Mouse (Mus musculus) macrophage (primary cell): ENCODE data around the gene Prpf8. TPM values are rescaled to one million over a fixed set of nuclear protein-coding genes. Genes with fewer than 3 reads are reported as not detected.

Experiments used
- H3K27ac ChIP-seq: fragments of 350-480 bp; formaldehyde crosslinking; 2 replicates; pipeline ENCODE4 v1.9.0; 2021
- H3K36me3 ChIP-seq: fragments of 350-480 bp; formaldehyde crosslinking; 2 replicates; pipeline ENCODE4 v1.9.0; 2021; ENCODE audit errors: inconsistent target
- H3K4me3 ChIP-seq: fragments of 350-480 bp; formaldehyde crosslinking; 2 replicates; pipeline ENCODE4 v1.9.0; 2021; ENCODE audit errors: inconsistent target
- H3K79me2 ChIP-seq: fragments of 350-480 bp; formaldehyde crosslinking; 2 replicates; pipeline ENCODE4 v1.9.0; 2021; ENCODE audit errors: inconsistent target
- WGBS: methylation state at CpG from one replicate; pipeline ENCODE4 v1.1.7; 2026; ENCODE audit warnings: inconsistent platforms; ENCODE audit not compliant: missing documents; 5-methylcytosine and 5-hydroxymethylcytosine counted together
- polyA plus RNA-seq: library from polyadenylated mRNA; stranded (reverse); fragments of 250-400 nt; gene quantifications from 3 replicates; pipeline ENCODE4 v1.2.4, GENCODE M21; 2018; ENCODE audit warnings: inconsistent platforms
- total RNA-seq, 78 experiments: library from RNA; depleted of rRNA; stranded (reverse); fragments of 250-400 nt; gene quantifications; 1 replicate in 9 of 78; 2 replicates in 24 of 78; 3 replicates in 43 of 78; 4 replicates in 2 of 78; pipeline ENCODE4 v1.2.4; 2018; ENCODE audit warnings: inconsistent platforms in 56 of 78

Gene Prpf8
- total RNA-seq (2018; cell fraction: chromatin; rRNA removed), result 10 to 100 TPM; 28.3 to 79.8 (median 59.2) TPM
- 10 to 100 TPM; 46.5 to 98.0 (median 75.5) TPM for total RNA-seq (2018; cell fraction: cytosol; rRNA removed)
- 100 to 1,000 TPM in 4 of 26 experiments, 10 to 100 TPM in 22; 41.5 to 126 (median 76.1) TPM for total RNA-seq (2018; cell fraction: nucleus; rRNA removed)
- 72.5 to 92.1 TPM (median 86.0 TPM) in 3 replicates for polyA plus RNA-seq

GRCm38 (mm10) chr11:75486601-75487285, at the start of gene Prpf8:
Prpf8 (plus strand) TSS chr11:75486816.
- Histone ChIP-seq H3K79me2 (peaks cover 34% of the 10 kb centered on the region), H3K36me3 (peaks cover 31% of the 10 kb centered on the region), H3K4me3 (peak within 1 kb of the TSS; percentile 96), H3K27ac (peak within 1 kb of the TSS; percentile 73)
- under 1% methylated on average over 44 of the region's 52 CpGs for WGBS

GRCm38 (mm10) chr11:75438194-75438593, 48.4 kb upstream of the Prpf8 start:
- WGBS, result 72% methylated on average over 13 of the region's 13 CpGs
- Histone ChIP-seq H3K4me3 (no peak overlapping the region), H3K79me2 (no peaks in the 10 kb centered on the region), H3K27ac (no peak overlapping the region), H3K36me3 (peaks cover 30% of the 10 kb centered on the region)

- Histone ChIP-seq H3K4me3 (no peak overlapping the region), H3K36me3 (peaks cover 36% of the 10 kb centered on the region), H3K27ac (no peak overlapping the region), H3K79me2 (no peaks in the 10 kb centered on the region; the same call in 1 of the 2 replicates)
- WGBS, result 96% methylated on average over 3 of the region's 3 CpGs
These were observed 47.8 kb upstream of the Prpf8 start for GRCm38 (mm10) chr11:75438804-75439203.

GRCm38 (mm10) chr11:75439363-75439762, 47.3 kb upstream of the Prpf8 start, which contains the start of gene Serpinf2:
Serpinf2 (minus strand) TSS chr11:75439591.
- H3K79me2 ChIP-seq, result no peaks in the 10 kb centered on the region; the same call in 1 of the 2 replicates
- peaks cover 42% of the 10 kb centered on the region for H3K36me3 ChIP-seq
- WGBS, result 92% methylated on average over 6 of the region's 6 CpGs
- no peak within 1 kb of the TSS for H3K27ac ChIP-seq
- no peak within 1 kb of the TSS for H3K4me3 ChIP-seq

GRCm38 (mm10) chr11:75439951-75440350, 46.7 kb upstream of the Prpf8 start:
- H3K79me2 ChIP-seq, result no peaks in the 10 kb centered on the region; the same call in 1 of the 2 replicates
- no peak overlapping the region for H3K27ac ChIP-seq
- H3K4me3 ChIP-seq, result no peak overlapping the region
- 100% methylated on average over 3 of the region's 3 CpGs for WGBS
- peaks cover 48% of the 10 kb centered on the region for H3K36me3 ChIP-seq

- 75% methylated on average over 7 of the region's 7 CpGs for WGBS
- H3K79me2 ChIP-seq, result peaks cover 7% of the 10 kb centered on the region; the same call in 1 of the 2 replicates
- H3K36me3 ChIP-seq, result peaks cover 58% of the 10 kb centered on the region
- no peak overlapping the region for H3K4me3 ChIP-seq
- no peak overlapping the region for H3K27ac ChIP-seq
These were observed 45.6 kb upstream of the Prpf8 start for GRCm38 (mm10) chr11:75441034-75441433.

GRCm38 (mm10) chr11:75441601-75442000, 45.0 kb upstream of the Prpf8 start:
- Histone ChIP-seq H3K79me2 (peaks cover 13% of the 10 kb centered on the region; the same call in 1 of the 2 replicates), H3K36me3 (peaks cover 64% of the 10 kb centered on the region), H3K4me3 (no peak overlapping the region), H3K27ac (no peak overlapping the region)
- 96% methylated on average over 16 of the region's 16 CpGs for WGBS

- Histone ChIP-seq H3K4me3 (no peak overlapping the region), H3K79me2 (peaks cover 25% of the 10 kb centered on the region), H3K36me3 (peaks cover 85% of the 10 kb centered on the region), H3K27ac (no peak overlapping the region)
- WGBS, result 93% methylated on average over 8 of the region's 8 CpGs
These were observed 42.9 kb upstream of the Prpf8 start for GRCm38 (mm10) chr11:75443711-75444110.

- Histone ChIP-seq H3K36me3 (peaks cover 86% of the 10 kb centered on the region), H3K27ac (no peak overlapping the region), H3K79me2 (peaks cover 73% of the 10 kb centered on the region), H3K4me3 (no peak overlapping the region)
- WGBS, result 83% methylated on average over 3 of the region's 3 CpGs
These were observed 38.0 kb upstream of the Prpf8 start for GRCm38 (mm10) chr11:75448575-75448974.

- Histone ChIP-seq H3K27ac (no peak overlapping the region), H3K36me3 (peaks cover 74% of the 10 kb centered on the region), H3K79me2 (peaks cover 82% of the 10 kb centered on the region), H3K4me3 (no peak overlapping the region)
- WGBS, result 69% methylated on average over 6 of the region's 7 CpGs
These were observed 36.9 kb upstream of the Prpf8 start for GRCm38 (mm10) chr11:75449695-75450094.

- Histone ChIP-seq H3K79me2 (peaks cover 79% of the 10 kb centered on the region), H3K36me3 (peaks cover 67% of the 10 kb centered on the region), H3K27ac (no peak overlapping the region), H3K4me3 (no peak overlapping the region; the same call in 1 of the 2 replicates)
- 88% methylated on average over 7 of the region's 8 CpGs for WGBS
These were observed 36.2 kb upstream of the Prpf8 start for GRCm38 (mm10) chr11:75450304-75450908.

- 98% methylated on average over 13 of the region's 15 CpGs for WGBS
- Histone ChIP-seq H3K36me3 (peaks cover 62% of the 10 kb centered on the region), H3K4me3 (no peak overlapping the region; the same call in 1 of the 2 replicates), H3K27ac (no peak overlapping the region), H3K79me2 (peaks cover 76% of the 10 kb centered on the region)
These were observed 35.7 kb upstream of the Prpf8 start for GRCm38 (mm10) chr11:75450936-75451335.

GRCm38 (mm10) chr11:75452081-75452480, 34.5 kb upstream of the Prpf8 start:
- Histone ChIP-seq H3K36me3 (peaks cover 51% of the 10 kb centered on the region), H3K27ac (no peak overlapping the region), H3K79me2 (peaks cover 70% of the 10 kb centered on the region), H3K4me3 (no peak overlapping the region)
- WGBS, result 93% methylated on average over 8 of the region's 8 CpGs

- Histone ChIP-seq H3K4me3 (peak overlapping the region; percentile 73), H3K36me3 (peaks cover 42% of the 10 kb centered on the region), H3K79me2 (peaks cover 65% of the 10 kb centered on the region), H3K27ac (no peak overlapping the region)
- 95% methylated on average over 24 of the region's 31 CpGs for WGBS
These were observed 33.6 kb upstream of the Prpf8 start for GRCm38 (mm10) chr11:75452812-75453557.
